Mouse (Mus musculus): ENCODE data around the gene Tspoap1.

GRCm38 (mm10) chr11:87821502-87821901 is 61.2 kb downstream of the Tspoap1 start:
- TF ChIP-seq CTCF (IDR thresholded peaks at IDR 0.05; ENCODE audit: borderline replicate concordance, insufficient read depth, low read depth, low read length) (no peak), POLR2A (IDR thresholded peaks at IDR 0.05; ENCODE audit: borderline replicate concordance, insufficient read depth, low read length) (no peak)

Data from cerebellum, adult 2 months (tissue).